Mouse (Mus musculus): ENCODE results near the gene Usp6nl. TPM values are rescaled to one million over a fixed set of nuclear protein-coding genes. Genes with fewer than 3 reads are reported as not detected.

Gene Usp6nl
- total RNA-seq (2012; rRNA removed) = 9.1 and 11.2 TPM in 2 replicates

DNA sequence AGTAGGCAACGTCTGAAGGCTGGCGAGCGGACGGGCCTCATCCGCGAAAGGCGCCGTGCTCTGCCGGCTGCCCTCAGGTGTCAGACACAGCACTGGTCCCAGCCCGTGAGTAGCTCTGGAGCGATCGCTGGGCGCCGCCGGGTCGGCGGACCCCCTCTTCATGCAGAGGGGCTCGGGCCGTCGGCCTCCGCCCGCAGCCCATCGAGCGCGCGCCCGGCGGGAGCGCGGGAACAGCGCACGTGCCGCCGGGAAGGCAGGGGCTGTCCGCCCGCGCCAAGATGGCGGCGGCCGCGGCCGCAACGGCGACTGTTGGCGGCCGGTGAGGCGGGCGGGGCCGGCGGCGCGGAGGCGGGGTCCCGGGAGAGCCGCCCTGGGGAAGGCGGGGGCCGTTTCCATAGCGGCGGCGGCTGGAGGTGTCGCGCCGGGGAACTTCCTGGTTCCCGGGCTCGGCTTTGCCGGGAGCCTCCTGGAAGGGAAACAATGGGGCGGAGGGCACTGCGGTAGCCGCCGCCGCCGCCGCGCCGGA lies at the start of gene Usp6nl:
Usp6nl (plus strand) TSS at position 292 of the 526 bp plus-strand sequence.
- Histone ChIP-seq H3K4me1 (ENCODE audit: control insufficient read depth in 2 of 2, insufficient read depth in 2 of 2, low read length in 2 of 2, poor library complexity in 1 of 2) (peaks cover 8 to 10% of the 10 kb centered on the region in 2 experiments), H3K9me3 (ENCODE audit: control insufficient read depth, insufficient read depth, low read depth, low read length) (no peaks in the 10 kb centered on the region), H3K4me3 (ENCODE audit: insufficient read depth in 1 of 2, low read depth in 1 of 2, low read length in 2 of 2, poor library complexity in 1 of 2, severe bottlenecking in 1 of 2) (peak within 1 kb of the TSS; percentile 87 to 97), H3K27ac (ENCODE audit: insufficient read depth, low read depth, low read length, poor library complexity, severe bottlenecking) (peak within 1 kb of the TSS; percentile 83), H3K9ac (ENCODE audit: insufficient read depth, low read depth, low read length, poor library complexity, severe bottlenecking) (peak within 1 kb of the TSS; percentile 95), H3K36me3 (ENCODE audit: control insufficient read depth, insufficient read depth, low read length, poor library complexity, severe bottlenecking) (no peaks in the 10 kb centered on the region)
- in situ Hi-C loops (cut with MboI; ENCODE audit: low sequenced_read_pairs in 2 of 2, unreplicated experiment in 2 of 2) = no loop called here
- 0 out of 2 replicates have a peak, but pooled peaks have one; percentile 40 for TF ChIP-seq HCFC1 (IDR thresholded peaks at IDR 0.05; ENCODE audit: borderline replicate concordance, insufficient read depth, low read length)
- no peak for TF ChIP-seq CHD2 (IDR thresholded peaks at IDR 0.05; ENCODE audit: low read depth, low read length)
- DNase-seq (ENCODE audit: low read depth, low spot score) = peak; percentile 35

DNA sequence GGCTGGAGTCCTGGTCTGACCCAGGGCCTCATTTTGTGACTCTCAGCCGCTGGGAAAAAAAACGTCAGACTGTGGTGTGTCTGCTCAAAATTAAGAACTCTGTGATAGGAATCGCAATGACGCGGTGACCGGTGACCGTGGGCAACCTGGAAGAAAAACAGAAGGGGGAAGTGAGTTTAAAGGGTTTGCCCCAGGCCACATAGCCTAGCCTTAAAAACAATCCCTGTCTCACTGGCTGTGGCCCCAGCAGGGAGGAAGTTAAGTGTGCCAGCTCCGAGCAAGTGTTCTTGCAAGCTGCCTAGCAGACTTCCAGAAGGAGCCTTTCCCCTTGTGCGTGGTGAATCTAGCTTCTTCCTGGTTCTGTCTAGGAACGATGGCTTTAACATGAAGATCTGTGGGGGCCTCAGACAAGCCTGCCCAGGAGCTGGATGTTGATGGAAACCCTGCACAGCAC lies 49.0 kb upstream of the Usp6nl start:
- H3K9ac ChIP-seq (ENCODE audit: insufficient read depth, low read depth, low read length, poor library complexity, severe bottlenecking) = 0 out of 2 replicates have a peak overlapping the region, but pooled peaks have one; percentile 25

DNA sequence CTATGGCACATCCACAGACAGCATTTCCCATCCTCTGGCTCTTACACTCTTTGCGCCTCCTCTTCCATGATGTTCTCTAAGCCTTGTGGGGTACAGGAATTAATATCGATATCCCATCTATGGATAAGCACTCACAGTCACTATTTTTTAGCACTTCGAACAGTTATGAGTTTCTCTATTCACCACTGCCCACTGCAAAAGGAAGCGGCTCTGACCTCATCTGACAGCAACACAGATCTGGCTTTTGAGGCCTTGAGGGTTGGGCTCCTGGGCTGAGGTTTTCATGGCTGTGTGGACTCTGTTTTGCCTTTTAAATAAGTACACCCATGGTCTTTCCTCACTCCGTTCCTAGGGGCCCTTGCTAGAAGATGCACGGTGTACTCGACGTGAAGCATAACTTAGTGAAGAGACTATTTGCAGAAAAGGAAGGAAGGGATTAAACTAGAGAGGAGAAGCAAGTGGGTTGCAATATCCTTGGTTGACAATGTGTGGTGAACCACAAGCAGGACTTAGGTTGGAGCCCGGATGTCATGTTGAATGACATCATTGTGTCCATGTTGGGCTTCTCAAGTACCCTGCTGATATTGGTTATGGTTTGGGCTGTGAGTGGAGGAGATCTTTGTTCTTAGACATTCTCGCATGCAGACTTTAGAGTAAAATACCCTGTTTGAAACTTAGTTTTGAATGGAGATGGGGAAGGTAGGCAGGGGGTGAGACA lies 43.5 kb upstream of the Usp6nl start:
- no peaks in the 10 kb centered on the region for H3K4me1 ChIP-seq (ENCODE audit: control insufficient read depth in 2 of 2, insufficient read depth in 2 of 2, low read length in 2 of 2, poor library complexity in 1 of 2)
- H3K36me3 ChIP-seq (ENCODE audit: control insufficient read depth, insufficient read depth, low read length, poor library complexity, severe bottlenecking) = no peaks in the 10 kb centered on the region
- no peak for DNase-seq (ENCODE audit: low read depth, low spot score)
- H3K27ac ChIP-seq (ENCODE audit: insufficient read depth, low read depth, low read length, poor library complexity, severe bottlenecking) = no peak overlapping the region
- TF ChIP-seq HCFC1 (IDR thresholded peaks at IDR 0.05; ENCODE audit: borderline replicate concordance, insufficient read depth, low read length) (no peak), MAFK (IDR thresholded peaks at IDR 0.05; ENCODE audit: insufficient read depth, low read depth, low read length) (no peak), CHD2 (IDR thresholded peaks at IDR 0.05; ENCODE audit: low read depth, low read length) (no peak), ZNF384 (IDR thresholded peaks at IDR 0.05; ENCODE audit: low read depth, low read length) (no peak), ZC3H11A (IDR thresholded peaks at IDR 0.05; ENCODE audit: borderline replicate concordance, low read depth, low read length) (no peak)
- no peak overlapping the region for H3K4me3 ChIP-seq (ENCODE audit: insufficient read depth in 1 of 2, low read depth in 1 of 2, low read length in 2 of 2, poor library complexity in 1 of 2, severe bottlenecking in 1 of 2)
- no peak overlapping the region for H3K9ac ChIP-seq (ENCODE audit: insufficient read depth, low read depth, low read length, poor library complexity, severe bottlenecking)
- in situ Hi-C loops (cut with MboI; ENCODE audit: low sequenced_read_pairs in 2 of 2, unreplicated experiment in 2 of 2) = no loop called here
- no peaks in the 10 kb centered on the region for H3K9me3 ChIP-seq (ENCODE audit: control insufficient read depth, insufficient read depth, low read depth, low read length)

More for the DNA sequence above, 49.0 kb upstream of the Usp6nl start:
- in situ Hi-C loops (cut with MboI; ENCODE audit: low sequenced_read_pairs in 2 of 2, unreplicated experiment in 2 of 2) = no loop called here
- Histone ChIP-seq H3K4me3 (ENCODE audit: insufficient read depth in 1 of 2, low read depth in 1 of 2, low read length in 2 of 2, poor library complexity in 1 of 2, severe bottlenecking in 1 of 2) (no peak overlapping the region), H3K4me1 (ENCODE audit: control insufficient read depth in 2 of 2, insufficient read depth in 2 of 2, low read length in 2 of 2, poor library complexity in 1 of 2) (peaks cover 0 to 4% of the 10 kb centered on the region in 2 experiments; a peak in 1 of 4 replicates), H3K27ac (ENCODE audit: insufficient read depth, low read depth, low read length, poor library complexity, severe bottlenecking) (no peak overlapping the region; the same call in 1 of the 2 replicates), H3K36me3 (ENCODE audit: control insufficient read depth, insufficient read depth, low read length, poor library complexity, severe bottlenecking) (no peaks in the 10 kb centered on the region), H3K9me3 (ENCODE audit: control insufficient read depth, insufficient read depth, low read depth, low read length) (no peaks in the 10 kb centered on the region)
- TF ChIP-seq ZNF384 (IDR thresholded peaks at IDR 0.05; ENCODE audit: low read depth, low read length) (no peak), ZC3H11A (IDR thresholded peaks at IDR 0.05; ENCODE audit: borderline replicate concordance, low read depth, low read length) (no peak), HCFC1 (IDR thresholded peaks at IDR 0.05; ENCODE audit: borderline replicate concordance, insufficient read depth, low read length) (no peak), MAFK (IDR thresholded peaks at IDR 0.05; ENCODE audit: insufficient read depth, low read depth, low read length) (no peak), CHD2 (IDR thresholded peaks at IDR 0.05; ENCODE audit: low read depth, low read length) (no peak)
- no peak for DNase-seq (ENCODE audit: low read depth, low spot score)

DNA sequence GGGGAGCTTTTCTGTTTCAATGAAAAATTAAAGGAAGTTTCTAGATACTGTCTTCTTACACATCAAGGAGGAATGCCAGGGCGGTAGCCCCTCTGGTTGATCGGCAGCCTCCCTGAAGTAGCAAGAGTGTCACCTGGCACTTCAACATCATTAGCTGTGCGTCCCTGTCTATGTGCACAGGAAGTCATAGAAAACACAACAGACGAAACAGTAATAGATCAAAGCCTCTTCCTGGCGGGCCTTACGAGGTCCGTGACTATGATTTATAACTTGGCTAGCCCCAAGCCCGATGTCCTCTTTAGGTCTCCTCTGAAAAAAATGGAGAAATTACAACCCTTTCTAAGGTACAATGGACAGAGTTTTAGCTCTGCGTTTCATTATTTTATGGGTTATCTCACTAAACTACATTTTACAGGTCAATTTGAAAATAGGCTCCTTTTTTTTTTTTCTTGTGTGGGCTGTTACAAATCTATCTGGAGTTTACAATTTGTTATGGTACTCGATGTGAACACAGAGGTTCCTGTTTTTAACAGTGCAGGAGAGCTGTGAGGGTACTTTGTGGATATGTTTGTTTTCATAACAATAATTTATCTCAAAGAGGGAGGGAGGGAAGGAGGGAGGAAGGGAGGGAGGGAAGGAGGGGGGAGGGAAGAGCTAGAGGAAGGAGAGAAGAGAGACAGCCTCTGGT lies 42.7 kb upstream of the Usp6nl start:
- no peak overlapping the region for H3K27ac ChIP-seq (ENCODE audit: insufficient read depth, low read depth, low read length, poor library complexity, severe bottlenecking)
- H3K4me1 ChIP-seq (ENCODE audit: control insufficient read depth in 2 of 2, insufficient read depth in 2 of 2, low read length in 2 of 2, poor library complexity in 1 of 2) = no peaks in the 10 kb centered on the region
- TF ChIP-seq ZNF384 (IDR thresholded peaks at IDR 0.05; ENCODE audit: low read depth, low read length) (no peak), HCFC1 (IDR thresholded peaks at IDR 0.05; ENCODE audit: borderline replicate concordance, insufficient read depth, low read length) (no peak), ZC3H11A (IDR thresholded peaks at IDR 0.05; ENCODE audit: borderline replicate concordance, low read depth, low read length) (no peak), CHD2 (IDR thresholded peaks at IDR 0.05; ENCODE audit: low read depth, low read length) (no peak), MAFK (IDR thresholded peaks at IDR 0.05; ENCODE audit: insufficient read depth, low read depth, low read length) (no peak)
- H3K9me3 ChIP-seq (ENCODE audit: control insufficient read depth, insufficient read depth, low read depth, low read length) = no peaks in the 10 kb centered on the region
- H3K4me3 ChIP-seq (ENCODE audit: insufficient read depth in 1 of 2, low read depth in 1 of 2, low read length in 2 of 2, poor library complexity in 1 of 2, severe bottlenecking in 1 of 2) = no peak overlapping the region
- no peak overlapping the region for H3K9ac ChIP-seq (ENCODE audit: insufficient read depth, low read depth, low read length, poor library complexity, severe bottlenecking)
- DNase-seq (ENCODE audit: low read depth, low spot score) = no peak
- in situ Hi-C loops (cut with MboI; ENCODE audit: low sequenced_read_pairs in 2 of 2, unreplicated experiment in 2 of 2) = no loop called here
- H3K36me3 ChIP-seq (ENCODE audit: control insufficient read depth, insufficient read depth, low read length, poor library complexity, severe bottlenecking) = no peaks in the 10 kb centered on the region
